Mouse (Mus musculus) spleen, adult 2 months (tissue): ENCODE data around the gene Crx.

Experiments
- CTCF ChIP-seq: fragments of 200-500 bp; IDR thresholded peaks from 2 replicates; pipeline ENCODE4 v1.5.1; 2011; ENCODE audit warnings: mild to moderate bottlenecking, inconsistent platforms; ENCODE audit not compliant: insufficient read depth, insufficient read length, insufficient replicate concordance; ENCODE audit errors: extremely low read depth
- POLR2A ChIP-seq: fragments of 200-500 bp; IDR thresholded peaks from 2 replicates; pipeline ENCODE4 v1.6.1; 2011; ENCODE audit warnings: low read depth, low read length, inconsistent platforms

DNA sequence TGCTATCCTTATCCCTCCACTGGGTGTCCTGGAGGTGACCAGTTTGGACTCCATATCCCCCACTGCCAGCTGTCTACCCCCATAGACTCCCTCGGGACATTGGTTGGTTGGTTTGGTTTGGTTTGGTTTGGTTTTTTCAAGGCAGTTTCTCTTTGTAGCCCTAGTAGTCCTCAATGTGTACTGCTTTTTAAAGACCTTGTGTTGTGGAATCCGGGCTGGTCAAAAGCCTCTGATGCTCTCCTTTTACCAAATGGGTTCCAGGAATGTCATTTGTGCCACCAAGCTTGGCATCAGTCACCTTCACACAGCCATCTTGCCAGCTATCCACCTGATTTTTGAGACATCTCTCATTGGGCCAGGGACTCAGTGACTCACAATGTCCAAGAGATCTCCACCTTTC is 35.0 kb upstream of the Crx start:
- TF ChIP-seq CTCF, result no peak
- TF ChIP-seq POLR2A, result no peak
